In the genomic region with DNA sequence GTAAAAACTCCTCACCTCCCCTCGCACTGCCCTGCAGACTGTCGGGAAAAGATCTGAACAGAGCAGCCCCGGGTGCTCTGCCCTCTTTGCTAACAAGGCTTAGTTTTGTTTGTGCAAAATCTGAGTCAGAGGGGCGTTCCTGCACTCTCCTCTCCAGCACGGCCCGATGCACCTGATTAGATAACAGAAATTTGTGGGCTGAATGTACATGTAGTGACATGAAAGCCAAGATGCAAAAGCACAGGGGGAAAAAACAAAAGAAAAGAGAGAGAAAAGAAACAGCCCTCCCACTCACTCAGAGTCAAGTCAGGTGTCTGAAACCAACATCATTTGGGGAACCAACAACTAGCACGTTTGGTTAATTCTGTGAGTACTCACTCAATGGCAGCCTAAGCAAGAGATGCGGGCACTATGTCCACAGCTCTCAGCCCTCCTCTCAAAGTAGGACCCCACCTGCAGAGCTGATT, we compare ENCODE assay signal across 14 mouse cellular contexts.
DNase-seq lines count a peak whose midpoint lies in the region; ATAC-seq and TF ChIP-seq lines count a peak whose summit lies in the region.
"Had no signal": no experiment of that assay in that cellular context is flagged by ENCODE, and none has a peak within 500 bp of the region (broad histone marks: within the 10 kb centered on the region; RNA-seq: fewer than 3 reads in every experiment).

No protein-coding gene starts in this region.

- H3K4me3 ChIP-seq in kidney, embryonic 14.5 days (ENCODE audit: low read length), result no peak overlapping the region
- H3K4me3 ChIP-seq in cerebellum, adult 2 months (replicated peaks; ENCODE audit: insufficient read depth, low read depth, low read length), result no peak overlapping the region
- H3K4me3 ChIP-seq: heart, embryonic 15.5 days; neural tube, embryonic 12.5 days had no signal

- H3K9me3 ChIP-seq in kidney, embryonic 14.5 days (ENCODE audit: control insufficient read depth, low read length), result no peaks in the 10 kb centered on the region
- H3K9me3 ChIP-seq: heart, embryonic 15.5 days; neural tube, embryonic 12.5 days had no signal

- H3K9ac ChIP-seq in kidney, embryonic 14.5 days (ENCODE audit: low read depth, low read length), result no peak overlapping the region
- H3K9ac ChIP-seq: heart, embryonic 15.5 days; hindbrain, embryonic 14.5 days; neural tube, embryonic 12.5 days had no signal

- TF ChIP-seq POLR2A in cerebellum, adult 2 months (IDR thresholded peaks at IDR 0.05; ENCODE audit: borderline replicate concordance, insufficient read depth, low read length), result no peak

- no peaks in the 10 kb centered on the region for H3K36me3 ChIP-seq in kidney, embryonic 14.5 days (ENCODE audit: control insufficient read depth, insufficient read depth, low read length)
- H3K36me3 ChIP-seq: heart, embryonic 15.5 days; neural tube, embryonic 12.5 days had no signal

- H3K27me3 ChIP-seq in kidney, embryonic 14.5 days (ENCODE audit: control insufficient read depth, insufficient read depth, low read length), result no peaks in the 10 kb centered on the region
- H3K27me3 ChIP-seq in cerebellum, adult 2 months (ENCODE audit: control insufficient read depth, insufficient read depth, low read length), result no peaks in the 10 kb centered on the region
- H3K27me3 ChIP-seq: heart, embryonic 15.5 days; neural tube, embryonic 12.5 days had no signal

- peak overlapping the region; percentile 32; the same call in 1 of the 2 replicates for H3K27ac ChIP-seq in kidney, embryonic 14.5 days (ENCODE audit: low read depth, low read length)
- no peak overlapping the region for H3K27ac ChIP-seq in cerebellum, adult 2 months (ENCODE audit: insufficient read depth, low read length)
- H3K27ac ChIP-seq: heart, embryonic 15.5 days; hindbrain, embryonic 14.5 days; macrophage; neural tube, embryonic 12.5 days had no signal

- peaks cover 8% of the 10 kb centered on the region for H3K4me1 ChIP-seq in kidney, embryonic 14.5 days (ENCODE audit: control insufficient read depth, insufficient read depth, low read length)
- H3K4me1 ChIP-seq in cerebellum, adult 2 months (ENCODE audit: control insufficient read depth, insufficient read depth, low read length), result no peaks in the 10 kb centered on the region
- H3K4me1 ChIP-seq: neural tube, embryonic 12.5 days had no signal

- peak overlapping the region; percentile 13; the same call in 1 of the 2 replicates for H3K4me2 ChIP-seq in kidney, embryonic 14.5 days (replicated peaks; ENCODE audit: low read depth, low read length)
- H3K4me2 ChIP-seq: heart, embryonic 15.5 days; hindbrain, embryonic 14.5 days; neural tube, embryonic 12.5 days had no signal

- TF ChIP-seq CTCF in cerebellum, adult 2 months (IDR thresholded peaks at IDR 0.05; ENCODE audit: borderline replicate concordance, insufficient read depth, low read depth, low read length), result no peak

- peak; percentile 88 for ATAC-seq in kidney, embryonic 14.5 days (ENCODE audit: low FRiP score, low TSS enrichment)
- no peak for ATAC-seq in cerebellum, adult (ENCODE audit: insufficient number of reproducible peaks, low FRiP score, low TSS enrichment)
- ATAC-seq: midbrain, embryonic 16.5 days had no signal

- WGBS in kidney, embryonic 14.5 days, result 22% methylated on average over 8 of the region's 8 CpGs
- 50% methylated on average over 8 of the region's 8 CpGs for WGBS in cerebellum, adult 2 months

- no peak for DNase-seq in kidney, postnatal 10 days
- DNase-seq in urinary bladder, adult 18-20 months (ENCODE audit: low spot score in 2 of 2), result peak; percentile 25 to 83
- DNase-seq in urinary bladder, adult 2 months (ENCODE audit: low spot score), result no peak
- DNase-seq in lung, postnatal 36 days, result peak; percentile 9
- DNase-seq in yolk sac, embryonic 10.5 days (ENCODE audit: low spot score), result peak; percentile 42
- DNase-seq in cerebellum, adult 2 months, result no peak
- DNase-seq: cerebellum, adult 9-10 months had no signal

Comparison
In these comparisons a context has a peak if more than half of its experiments do, and no peak if none do; other contexts are left out.
1. DNase-seq: peak in urinary bladder, adult 18-20 months (2 of 2), lung, postnatal 36 days (single experiment) and yolk sac, embryonic 10.5 days (single experiment); none in kidney, postnatal 10 days (single experiment), urinary bladder, adult 2 months (single experiment) and cerebellum, adult 2 months (0 of 2).